Mouse (Mus musculus) megakaryocyte, embryonic 14.5 days (primary cell): Measurements from ENCODE around the gene Copz1. TPM values are rescaled to one million over a fixed set of nuclear protein-coding genes. Genes with fewer than 3 reads are reported as not detected.
A peak's percentile ranks its signal among the peaks of the same experiment; 100 is the strongest.
"Not testable (repeated sequence)": the region's sequence is repeated elsewhere in the genome, so short reads cannot be mapped to it uniquely, and the experiment has no call there.

Experiments
- H3K27me3 ChIP-seq: replicated peaks from 2 replicates; pipeline ENCODE3; 2012; ENCODE audit warnings: inconsistent platforms
- H3K36me3 ChIP-seq: replicated peaks from 2 replicates; pipeline ENCODE3; 2012; ENCODE audit warnings: low read length, inconsistent platforms, mixed read lengths
- H3K4me1 ChIP-seq: 2 replicates; pipeline ENCODE4 v1.6.1; 2012; ENCODE audit warnings: inconsistent platforms
- H3K4me3 ChIP-seq: replicated peaks from 2 replicates; pipeline ENCODE3; 2012; ENCODE audit warnings: moderate library complexity, mild to moderate bottlenecking, inconsistent platforms
- H3K9me3 ChIP-seq: 2 replicates; pipeline ENCODE4 v1.6.1; 2012; ENCODE audit warnings: inconsistent platforms
- FLI1 ChIP-seq: IDR thresholded peaks from 2 replicates; pipeline ENCODE4 v1.6.1; 2012; ENCODE audit warnings: low read length, inconsistent platforms, mixed read lengths
- GATA1 ChIP-seq: IDR thresholded peaks from 3 replicates; pipeline ENCODE4 v1.6.1; 2012; ENCODE audit warnings: mixed read lengths, low read length, inconsistent platforms, borderline replicate concordance
- polyA plus RNA-seq: library from polyadenylated mRNA; stranded (reverse); fragments of >175 nt; gene quantifications from 2 replicates; pipeline ENCODE4 v1.2.3, GENCODE M21; 2012; ENCODE audit warnings: low replicate concordance; ENCODE audit not compliant: insufficient read depth

The Copz1 gene
- polyA plus RNA-seq, 1 experiment: 56.2 TPM

DNA sequence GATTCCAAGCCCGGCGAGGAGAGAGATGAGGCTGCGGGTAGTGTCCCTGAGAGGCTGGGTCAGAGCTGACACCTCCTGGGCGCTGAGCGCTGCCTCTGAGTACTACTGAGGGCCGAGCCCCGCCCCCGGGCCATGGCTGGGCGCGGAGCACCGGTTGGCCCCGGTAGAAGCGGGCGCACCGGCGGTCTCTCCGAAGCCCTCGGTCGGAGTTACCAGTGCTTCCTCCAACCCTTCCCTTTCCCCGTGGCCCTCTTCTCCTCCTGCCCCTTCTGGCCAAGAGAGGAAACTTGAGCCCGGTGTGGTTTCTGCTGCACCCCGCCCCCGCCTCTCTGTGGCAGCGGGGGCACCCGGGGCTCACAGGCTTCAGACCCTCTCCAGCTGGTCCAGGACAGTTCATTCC, 17.3 kb upstream of the Copz1 start:
- no peaks in the 10 kb centered on the region for H3K27me3 ChIP-seq
- H3K9me3 ChIP-seq: no peaks in the 10 kb centered on the region
- H3K36me3 ChIP-seq: peaks cover 41% of the 10 kb centered on the region
- H3K4me3 ChIP-seq: peak overlapping the region; percentile 97
- TF ChIP-seq GATA1 (no peak), FLI1 (no peak)
- H3K4me1 ChIP-seq: peaks cover 69% of the 10 kb centered on the region

DNA sequence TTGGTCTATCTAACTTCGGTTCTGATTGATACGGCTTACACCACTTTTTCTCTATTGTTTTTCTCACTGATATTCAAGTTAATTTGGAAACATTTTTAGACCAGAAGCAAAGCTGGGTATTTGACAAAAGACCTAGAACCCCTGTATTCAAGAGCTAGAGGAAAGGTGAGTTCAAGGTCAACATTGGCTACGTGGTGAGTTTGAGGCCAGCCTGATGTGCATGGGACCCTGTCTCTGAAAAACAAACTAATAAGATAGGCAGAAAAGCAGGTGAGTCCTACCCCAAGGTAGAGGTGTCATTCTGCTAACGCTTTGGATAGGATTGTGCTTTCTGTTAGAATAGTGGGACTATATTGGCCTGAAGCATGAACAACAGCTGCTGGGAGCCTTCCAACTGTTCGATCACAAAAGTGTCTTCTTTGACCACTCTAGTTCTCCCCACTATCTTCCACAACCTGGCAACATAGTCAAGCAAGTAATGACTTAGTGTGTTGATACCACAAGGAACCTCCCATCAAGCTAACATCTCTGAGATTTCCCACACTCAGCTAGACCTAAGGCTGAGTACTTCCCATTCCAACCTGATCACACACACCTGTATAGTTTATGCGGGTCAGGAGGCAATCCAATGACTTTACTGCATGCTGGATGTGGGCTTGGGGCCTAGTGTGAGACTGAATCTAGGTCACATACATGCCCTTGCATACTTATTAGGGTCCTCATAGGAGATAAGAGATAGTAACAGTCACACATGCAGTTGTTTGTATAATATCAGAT, 16.1 kb upstream of the Copz1 start:
- no peak for TF ChIP-seq FLI1
- TF ChIP-seq GATA1: no peak
- Histone ChIP-seq H3K4me3 (peak overlapping the region; percentile 97), H3K9me3 (no peaks in the 10 kb centered on the region), H3K27me3 (no peaks in the 10 kb centered on the region), H3K4me1 (peaks cover 69% of the 10 kb centered on the region), H3K36me3 (peaks cover 29% of the 10 kb centered on the region)

DNA sequence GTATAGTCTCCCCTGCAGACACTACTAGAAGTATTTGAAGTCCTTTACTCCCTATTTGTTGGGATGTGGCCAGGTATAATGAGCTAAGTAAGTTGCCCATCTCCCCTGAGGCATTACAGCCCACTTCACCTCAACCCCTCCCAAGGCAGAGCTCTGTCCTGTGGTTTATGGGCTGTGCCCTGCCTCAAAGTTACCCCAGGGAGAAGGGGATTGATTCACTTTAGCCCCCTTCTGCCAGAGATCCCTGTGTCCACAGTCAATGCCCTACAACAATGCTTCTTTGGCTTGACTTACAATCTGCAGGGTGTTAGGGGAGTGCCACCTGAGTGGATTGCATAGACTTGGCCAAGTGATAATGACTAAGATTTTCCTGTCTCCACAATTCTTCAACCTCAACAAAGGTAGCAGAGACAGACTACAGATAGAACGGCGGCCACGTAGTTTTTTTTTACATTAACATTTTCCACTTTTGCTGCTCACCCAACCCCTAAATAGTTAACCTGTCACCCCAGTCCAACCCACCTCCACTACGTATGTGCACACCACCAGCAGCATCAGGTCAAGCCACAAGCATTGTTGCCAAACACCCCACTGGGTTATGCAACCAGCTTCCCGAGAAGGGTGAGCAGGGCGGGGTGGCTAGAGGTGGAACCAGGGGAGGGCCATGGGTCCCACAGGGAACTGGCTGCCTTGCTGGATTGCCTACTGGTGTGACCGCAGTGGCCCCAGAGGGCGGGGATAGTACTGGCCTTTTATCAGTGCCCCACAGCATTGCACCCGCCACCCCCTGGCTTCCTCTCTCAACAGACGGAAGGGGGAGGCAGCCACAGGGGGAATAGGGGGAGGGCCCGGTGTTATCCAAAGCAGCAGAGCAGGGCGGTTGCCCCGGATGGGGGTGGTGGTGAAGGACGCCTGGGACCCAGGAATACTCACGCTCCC, 14.5 kb upstream of the Copz1 start, which contains the start of gene Nfe2:
TSS of gene Nfe2 (minus strand) at position 614 of the 939 bp plus-strand sequence.
- Histone ChIP-seq H3K27me3 (no peaks in the 10 kb centered on the region), H3K4me1 (peaks cover 70% of the 10 kb centered on the region), H3K36me3 (peaks cover 12% of the 10 kb centered on the region), H3K4me3 (peak within 1 kb of the TSS; percentile 97), H3K9me3 (no peaks in the 10 kb centered on the region)
- TF ChIP-seq GATA1 (peak; percentile 97), FLI1 (peak; percentile 96)

DNA sequence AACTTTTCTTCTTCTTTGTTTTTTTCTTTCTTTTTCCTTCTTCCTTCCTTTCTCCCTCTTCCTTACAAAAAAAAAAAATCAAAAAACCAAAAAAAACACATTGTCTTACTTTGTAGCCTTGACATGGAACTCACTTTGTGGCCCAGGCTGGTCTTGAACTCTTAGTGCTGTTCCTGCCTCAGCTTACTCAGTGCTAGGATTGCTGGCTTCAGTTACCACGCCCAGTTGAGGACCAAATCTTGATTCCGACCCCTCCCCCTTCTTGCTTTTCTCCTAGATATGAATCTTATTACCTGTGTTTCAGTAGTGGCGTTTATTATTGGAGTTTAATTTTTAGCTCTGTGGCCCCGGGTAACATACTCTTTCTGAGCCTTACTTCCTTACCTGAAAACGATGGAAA, 13.4 kb upstream of the Copz1 start:
- TF ChIP-seq GATA1 (no peak), FLI1 (no peak)
- Histone ChIP-seq H3K4me3 (peak overlapping the region; percentile 97), H3K36me3 (peaks cover 2% of the 10 kb centered on the region), H3K9me3 (no peaks in the 10 kb centered on the region), H3K27me3 (no peaks in the 10 kb centered on the region), H3K4me1 (peaks cover 81% of the 10 kb centered on the region)

DNA sequence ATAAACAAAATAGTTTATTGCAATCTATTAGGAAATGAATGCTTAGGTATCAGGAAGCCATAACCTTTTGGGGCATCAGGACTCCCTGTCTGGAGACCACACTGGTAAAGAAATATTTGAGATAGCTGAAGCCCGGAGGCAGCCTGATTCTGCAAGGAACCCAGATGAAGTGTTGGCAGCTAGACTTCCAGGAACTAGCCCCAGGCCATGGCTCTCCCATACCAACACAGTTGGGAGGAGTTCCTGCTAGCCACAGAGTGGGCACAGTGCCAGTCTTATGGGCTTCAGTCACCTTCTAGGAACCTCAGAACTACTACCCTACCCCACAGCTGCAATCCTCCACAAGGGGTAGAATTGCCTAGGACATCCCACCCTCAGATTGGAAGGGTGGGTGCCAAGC, 12.5 kb upstream of the Copz1 start:
- Histone ChIP-seq H3K4me1 (peaks cover 90% of the 10 kb centered on the region), H3K36me3 (peaks cover 2% of the 10 kb centered on the region), H3K9me3 (no peaks in the 10 kb centered on the region), H3K27me3 (no peaks in the 10 kb centered on the region), H3K4me3 (peak overlapping the region; percentile 82)
- TF ChIP-seq GATA1: no peak

DNA sequence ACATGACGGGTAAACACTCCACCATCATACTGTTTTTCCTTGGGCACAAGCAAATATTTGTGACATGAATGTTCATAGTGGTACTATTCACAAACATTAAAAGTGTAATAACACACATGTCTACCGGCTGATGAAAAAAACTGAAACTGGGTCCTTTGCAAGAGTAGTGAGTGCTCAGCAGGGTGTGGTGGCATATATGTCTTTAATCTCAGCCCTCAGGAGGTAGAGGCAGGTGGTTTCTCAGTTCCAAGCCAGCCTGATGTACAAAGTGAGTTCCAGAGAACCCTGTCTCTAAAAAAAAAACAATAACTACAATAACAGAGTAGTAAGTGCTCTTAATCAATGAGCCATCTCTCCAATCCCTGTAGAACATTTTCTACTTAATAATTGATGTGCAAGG, 7.7 kb upstream of the Copz1 start:
- H3K36me3 ChIP-seq: no peaks in the 10 kb centered on the region
- H3K9me3 ChIP-seq: no peaks in the 10 kb centered on the region
- no peaks in the 10 kb centered on the region for H3K27me3 ChIP-seq
- no peak overlapping the region for H3K4me3 ChIP-seq
- peaks cover 83% of the 10 kb centered on the region for H3K4me1 ChIP-seq
- TF ChIP-seq FLI1 (no peak), GATA1 (no peak)

DNA sequence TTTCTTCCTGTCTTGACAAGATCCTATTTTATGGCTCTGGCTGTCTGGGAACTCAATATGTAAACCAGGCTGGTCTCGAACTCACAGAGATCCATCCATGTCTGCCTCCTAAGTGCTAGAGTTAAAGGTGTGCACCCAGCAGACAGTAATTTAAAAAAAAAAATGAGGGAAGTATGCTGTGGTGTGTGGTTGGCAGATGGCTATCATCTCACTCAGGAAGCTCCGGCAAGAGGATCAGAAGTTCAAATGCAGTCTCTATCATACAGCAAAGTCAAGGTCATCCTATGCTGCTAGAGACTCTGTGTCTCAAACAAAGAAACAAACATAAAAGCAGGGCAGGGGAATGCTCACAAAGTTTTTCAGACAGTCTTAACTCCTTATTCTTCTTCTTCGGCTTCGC, 3.6 kb upstream of the Copz1 start:
- peaks cover 2% of the 10 kb centered on the region for H3K36me3 ChIP-seq
- H3K9me3 ChIP-seq: no peaks in the 10 kb centered on the region
- peaks cover 62% of the 10 kb centered on the region for H3K4me1 ChIP-seq
- no peak for TF ChIP-seq GATA1
- no peaks in the 10 kb centered on the region for H3K27me3 ChIP-seq
- H3K4me3 ChIP-seq: no peak overlapping the region

DNA sequence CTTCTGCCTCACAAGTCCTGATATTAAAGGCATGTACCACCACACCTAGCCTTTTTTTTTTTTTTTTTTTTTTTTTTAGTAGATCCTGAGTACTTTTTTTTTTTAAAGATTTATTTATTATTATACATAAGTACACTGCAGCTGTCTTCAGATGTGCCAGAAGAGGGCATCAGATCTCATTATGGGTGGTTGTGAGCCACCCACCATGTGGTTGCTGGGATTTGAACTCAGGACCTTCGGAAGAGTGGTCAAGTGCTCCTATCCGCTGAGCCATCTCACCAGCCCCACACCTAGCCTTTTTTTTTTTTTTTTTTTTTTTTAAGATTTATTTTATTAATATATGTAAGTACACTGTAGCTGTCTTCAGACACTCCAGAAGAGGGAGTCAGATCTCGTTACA, 3.4 kb downstream of the Copz1 start:
- not testable (repeated sequence) for H3K9me3 ChIP-seq, H3K27me3 ChIP-seq, H3K4me3 ChIP-seq
- peaks cover 41% of the 10 kb centered on the region for H3K36me3 ChIP-seq
- H3K4me1 ChIP-seq: peaks cover 78% of the 10 kb centered on the region

DNA sequence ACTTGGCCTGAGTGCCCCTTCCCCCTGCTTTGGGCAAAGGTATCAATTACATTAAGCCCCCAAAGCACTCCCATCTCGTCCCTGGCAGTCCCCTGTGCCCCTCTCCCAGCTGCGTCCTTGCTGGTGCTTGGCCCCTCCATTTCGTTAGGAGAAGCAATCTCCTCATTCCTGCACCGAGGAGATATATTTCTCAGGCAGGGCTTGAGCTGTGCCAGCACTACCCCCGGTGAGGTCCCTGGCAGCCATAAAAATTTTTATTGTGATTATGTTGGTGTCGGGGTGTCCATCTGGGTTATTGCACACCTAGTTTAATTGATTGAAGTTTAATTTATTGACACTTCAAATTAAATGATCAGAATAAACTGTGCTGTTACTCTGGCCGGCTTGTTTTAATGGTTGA, 5.4 kb downstream of the Copz1 start:
- no peak overlapping the region for H3K4me3 ChIP-seq
- TF ChIP-seq GATA1 (no peak), FLI1 (no peak)

DNA sequence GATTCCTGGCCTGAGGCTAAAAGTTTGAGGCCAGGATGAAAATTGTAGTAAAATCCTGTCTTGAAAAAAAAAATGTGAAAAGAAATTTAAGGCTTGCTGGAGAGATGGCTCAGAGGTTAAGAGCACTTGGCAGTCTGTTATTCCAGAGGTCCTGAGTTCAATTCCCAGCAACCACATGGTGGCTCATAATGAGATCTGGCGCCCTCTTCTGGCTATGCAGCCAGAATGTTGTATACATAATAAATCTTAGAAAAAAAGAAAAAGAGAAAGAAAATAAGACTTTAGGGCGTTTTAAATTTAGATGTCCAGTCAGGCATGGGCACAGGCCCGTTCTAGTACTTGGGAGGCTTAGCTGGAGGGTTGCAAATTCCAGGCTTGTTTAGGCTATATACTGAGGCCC, 7.2 kb downstream of the Copz1 start:
- peak overlapping the region; percentile 23 for H3K4me3 ChIP-seq
- H3K27me3 ChIP-seq: no peaks in the 10 kb centered on the region
- TF ChIP-seq GATA1 (no peak), FLI1 (no peak)
- peaks cover 57% of the 10 kb centered on the region for H3K36me3 ChIP-seq
- H3K9me3 ChIP-seq: no peaks in the 10 kb centered on the region
- H3K4me1 ChIP-seq: peaks cover 76% of the 10 kb centered on the region

More for the DNA sequence above, 5.4 kb downstream of the Copz1 start:
- H3K4me1 ChIP-seq: peaks cover 80% of the 10 kb centered on the region
- H3K9me3 ChIP-seq: no peaks in the 10 kb centered on the region
- peaks cover 49% of the 10 kb centered on the region for H3K36me3 ChIP-seq
- H3K27me3 ChIP-seq: no peaks in the 10 kb centered on the region
